Mouse (Mus musculus) cerebellum, postnatal 36 days (tissue): Measurements from ENCODE around the gene Akap5.
A peak's percentile ranks its signal among the peaks of the same experiment; 100 is the strongest.

Experiments used
- DNase-seq, 2 experiments: peaks; one replicate each; pipeline ENCODE4 v3.0.0; 2021 to 2022; ENCODE audit warnings: mixed read lengths in 2 of 2

Gene Akap5

GRCm38 (mm10) chr12:76311227-76311626 is 13.5 kb upstream of the Akap5 start:
- DNase-seq = no peak

GRCm38 (mm10) chr12:76311951-76312350 is 12.7 kb upstream of the Akap5 start:
- no peak for DNase-seq

DNA sequence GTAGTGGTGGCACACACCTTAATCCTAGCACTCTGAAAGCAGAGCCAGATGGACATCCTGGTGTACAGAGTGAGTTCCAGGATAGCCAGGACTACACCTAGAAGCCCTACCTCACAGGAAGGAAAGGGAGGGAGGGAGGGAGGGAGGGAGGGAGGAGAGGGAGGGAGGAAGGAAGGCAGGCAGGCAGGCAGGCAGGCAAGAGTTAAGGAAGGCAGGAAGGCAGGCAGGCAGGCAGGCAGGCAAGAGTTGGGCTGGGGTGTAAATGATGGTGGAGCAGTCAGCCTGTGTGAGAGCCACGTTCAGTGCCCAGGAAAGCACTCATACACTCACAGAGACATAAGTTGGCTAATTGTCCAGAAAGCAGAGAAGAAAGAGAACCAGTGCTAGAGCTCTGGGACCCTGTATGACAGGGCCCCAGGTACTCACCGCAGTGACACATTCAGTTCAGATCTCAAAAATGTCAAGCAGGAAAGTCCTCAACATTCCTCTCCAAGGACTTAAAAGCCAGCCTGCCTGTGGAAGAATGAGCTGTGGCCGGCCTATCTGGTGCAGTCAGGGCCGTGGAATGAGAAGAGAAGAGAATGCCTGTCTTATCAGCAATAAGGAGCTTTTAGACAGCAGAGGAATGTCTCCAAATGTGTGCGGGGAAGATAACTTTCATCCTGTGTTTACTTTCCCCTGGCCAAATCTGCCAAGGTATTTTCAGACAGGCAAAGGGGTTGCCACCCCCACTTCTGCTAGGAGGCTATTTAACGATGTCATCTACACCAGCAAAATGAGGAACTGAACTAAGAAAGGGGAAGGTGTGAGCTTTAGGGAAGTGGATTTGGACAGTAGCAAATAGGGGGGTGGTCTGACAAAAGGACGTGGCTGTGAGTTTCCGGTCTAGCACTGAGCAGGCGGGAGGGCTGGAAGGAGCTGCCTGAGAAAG is 6.1 kb upstream of the Akap5 start:
- DNase-seq = no peak

DNA sequence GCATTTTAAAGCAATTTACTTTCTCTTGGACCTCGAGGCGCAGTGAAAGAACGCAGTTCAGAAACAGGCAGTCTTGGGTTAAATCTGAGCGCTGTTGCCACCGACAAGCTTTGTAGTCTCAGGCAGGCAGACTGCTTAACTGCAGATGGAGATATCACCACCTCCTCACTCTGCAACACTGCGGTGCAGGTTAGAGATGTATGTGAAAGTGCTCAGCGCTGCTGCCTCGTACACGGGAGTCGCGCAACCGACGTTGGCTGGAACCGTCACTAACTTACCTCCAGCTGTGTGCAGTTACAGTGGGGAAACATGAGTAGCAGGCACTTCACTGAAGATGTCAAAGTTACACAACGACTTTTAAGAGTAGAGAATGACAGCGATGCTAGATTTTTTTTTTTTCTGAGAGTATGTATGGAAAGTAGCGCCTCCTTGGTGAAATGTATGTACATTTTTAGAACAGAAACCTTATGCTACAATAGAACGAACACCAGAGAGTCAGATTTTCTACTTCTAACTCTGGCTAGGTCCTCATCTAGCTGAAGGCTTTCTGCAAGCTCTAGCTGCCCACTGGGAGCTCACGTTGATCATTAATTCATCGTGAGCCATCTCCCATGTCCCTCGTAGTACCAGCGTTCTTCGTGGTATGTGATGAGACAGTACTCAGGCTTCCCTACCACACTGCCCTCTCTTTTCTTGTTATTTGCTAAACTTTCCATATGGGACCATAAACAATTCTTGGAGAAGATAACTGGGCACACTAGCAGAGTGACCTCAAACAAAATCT is 1.9 kb downstream of the Akap5 start:
- DNase-seq = no peak

DNA sequence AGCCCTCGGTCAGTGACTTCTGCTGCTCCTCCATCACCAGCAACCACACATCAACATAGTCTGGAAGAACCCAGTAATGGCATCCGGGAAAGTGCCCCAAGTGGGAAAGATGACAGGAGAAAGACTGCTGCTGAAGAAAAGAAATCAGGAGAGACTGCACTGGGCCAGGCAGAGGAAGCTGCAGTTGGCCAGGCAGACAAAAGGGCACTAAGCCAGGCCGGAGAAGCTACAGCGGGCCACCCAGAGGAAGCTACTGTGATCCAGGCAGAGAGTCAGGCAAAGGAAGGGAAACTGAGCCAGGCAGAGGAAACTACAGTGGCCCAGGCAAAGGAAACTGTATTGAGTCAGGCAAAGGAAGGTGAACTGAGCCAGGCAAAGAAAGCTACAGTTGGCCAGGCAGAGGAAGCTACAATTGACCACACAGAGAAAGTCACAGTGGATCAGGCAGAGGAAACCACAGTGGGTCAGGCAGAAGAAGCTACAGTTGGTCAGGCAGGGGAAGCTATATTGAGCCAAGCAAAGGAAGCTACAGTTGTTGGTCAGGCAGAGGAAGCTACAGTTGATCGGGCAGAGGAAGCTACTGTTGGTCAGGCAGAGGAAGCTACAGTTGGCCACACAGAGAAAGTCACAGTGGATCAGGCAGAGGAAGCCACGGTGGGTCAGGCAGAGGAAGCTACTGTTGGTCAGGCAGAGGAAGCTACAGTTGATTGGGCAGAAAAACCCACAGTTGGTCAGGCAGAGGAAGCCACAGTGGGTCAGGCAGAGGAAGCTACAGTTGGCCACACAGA is 4.1 kb downstream of the Akap5 start:
- DNase-seq = no peak

- DNase-seq = no peak
Measured at GRCm38 (mm10) chr12:76333688-76334087, 9.0 kb downstream of the Akap5 start.

DNA sequence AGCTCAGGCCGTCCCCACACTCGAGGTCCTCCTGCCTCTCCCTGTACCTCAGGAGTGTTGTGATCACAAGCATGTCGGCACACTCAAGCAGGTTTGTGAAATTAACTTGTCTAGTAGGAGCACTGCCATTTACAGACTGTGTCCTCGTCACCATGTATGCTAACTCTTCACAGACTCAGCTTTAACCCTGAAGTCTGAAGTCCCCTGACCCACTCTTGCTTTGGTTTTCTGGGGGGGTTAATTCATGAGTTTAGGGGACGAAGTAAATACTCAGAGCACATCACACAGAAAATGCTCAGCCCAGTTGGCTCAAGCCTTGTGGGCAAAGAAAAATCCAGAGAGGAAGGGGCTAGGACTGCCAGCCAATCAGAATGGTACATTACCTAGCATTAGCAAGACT is 10.9 kb downstream of the Akap5 start:
- no peak for DNase-seq

GRCm38 (mm10) chr12:76336111-76336965 is 11.6 kb downstream of the Akap5 start:
- DNase-seq = no peak

- peak; percentile 44 to 75 for DNase-seq
Measured at GRCm38 (mm10) chr12:76341080-76341479, 16.4 kb downstream of the Akap5 start.

- no peak for DNase-seq
Measured at GRCm38 (mm10) chr12:76345759-76346455, 21.2 kb downstream of the Akap5 start.

DNA sequence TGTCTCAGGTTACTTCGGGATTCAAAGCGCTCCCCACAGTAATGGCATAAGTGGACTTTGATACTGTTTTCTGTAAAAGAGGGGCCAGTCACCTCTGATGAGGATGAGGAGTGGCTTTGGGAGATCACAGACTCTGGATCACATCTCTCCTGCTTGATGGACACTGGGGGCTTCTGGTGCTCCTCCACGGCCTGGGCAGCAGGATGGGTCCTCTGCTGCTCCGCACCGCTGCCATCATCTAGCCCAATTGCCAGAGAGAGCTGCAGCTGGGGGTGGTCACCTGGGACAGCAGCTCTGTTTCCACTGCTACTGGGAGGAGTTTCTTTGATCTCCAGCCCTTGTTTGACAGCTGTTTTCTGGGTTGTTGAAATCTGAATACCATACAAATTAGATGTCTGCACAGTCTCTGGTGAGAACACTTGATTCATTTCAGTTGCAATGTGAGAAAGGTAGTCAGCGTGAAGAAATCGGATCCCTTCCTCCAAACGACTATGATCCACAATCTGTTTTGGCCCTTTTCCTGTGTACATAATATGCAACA is 25.1 kb downstream of the Akap5 start:
- no peak for DNase-seq

- DNase-seq = no peak
Measured at GRCm38 (mm10) chr12:76360868-76361267, 36.2 kb downstream of the Akap5 start.

DNA sequence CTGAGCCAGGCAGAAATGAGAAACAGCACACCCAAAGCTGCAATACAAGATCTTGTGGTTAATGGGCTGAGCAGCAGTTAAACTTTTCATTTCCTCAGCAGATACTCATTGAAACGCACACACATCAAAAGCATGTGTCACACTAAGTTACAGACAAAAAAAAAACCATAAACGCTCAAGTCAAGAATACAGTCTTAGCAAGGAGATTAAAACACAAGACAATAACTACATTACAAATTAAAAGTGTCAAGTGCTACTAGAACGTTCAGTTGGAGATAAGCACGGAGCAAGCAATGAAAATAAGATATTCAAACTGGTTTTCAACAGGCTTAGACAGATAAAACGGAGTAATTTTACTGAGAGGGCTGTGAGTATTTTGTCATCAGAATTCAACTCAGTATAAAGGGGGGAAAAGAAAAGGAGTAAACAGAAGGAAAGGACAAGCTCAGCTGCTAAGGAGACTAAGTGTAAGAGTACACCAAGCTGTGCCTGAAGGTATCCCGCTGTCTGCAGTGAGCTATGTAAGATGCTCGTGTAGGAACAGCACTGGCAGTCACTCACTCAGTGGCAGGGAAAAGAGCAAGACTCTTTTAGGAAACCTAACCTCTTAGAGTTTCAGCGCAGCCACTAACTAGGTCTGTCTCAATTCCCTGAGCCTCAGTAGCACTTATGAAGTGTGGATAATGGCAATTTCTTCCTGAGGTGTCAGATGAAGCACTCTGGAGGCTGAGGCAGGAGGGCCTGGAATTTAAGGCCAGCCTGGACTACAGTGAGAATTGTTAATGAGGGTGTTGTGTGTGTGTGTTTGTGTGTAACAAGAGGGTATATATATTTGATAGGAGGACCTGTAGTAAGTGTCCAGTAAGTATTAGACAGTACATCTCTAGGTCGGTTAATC is 37.0 kb downstream of the Akap5 start:
- no peak for DNase-seq

DNA sequence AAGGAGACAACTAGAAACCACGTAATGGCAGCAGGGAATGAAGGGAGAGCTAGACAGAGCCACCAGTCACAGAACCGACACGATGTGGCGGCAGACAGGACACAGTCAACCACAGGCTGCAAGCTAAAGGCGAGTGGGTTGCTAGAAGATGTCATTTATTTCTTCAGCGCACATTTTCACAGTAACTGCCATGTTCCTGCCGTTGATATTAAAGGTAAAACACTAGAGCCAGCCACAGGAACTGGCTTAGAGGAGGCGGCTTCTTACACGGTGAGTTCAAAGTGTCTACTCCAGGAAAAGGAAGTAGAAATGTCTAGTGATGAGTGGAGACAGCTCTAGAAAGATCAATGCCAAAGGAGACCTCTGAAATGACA is 37.6 kb downstream of the Akap5 start:
- DNase-seq = no peak

DNA sequence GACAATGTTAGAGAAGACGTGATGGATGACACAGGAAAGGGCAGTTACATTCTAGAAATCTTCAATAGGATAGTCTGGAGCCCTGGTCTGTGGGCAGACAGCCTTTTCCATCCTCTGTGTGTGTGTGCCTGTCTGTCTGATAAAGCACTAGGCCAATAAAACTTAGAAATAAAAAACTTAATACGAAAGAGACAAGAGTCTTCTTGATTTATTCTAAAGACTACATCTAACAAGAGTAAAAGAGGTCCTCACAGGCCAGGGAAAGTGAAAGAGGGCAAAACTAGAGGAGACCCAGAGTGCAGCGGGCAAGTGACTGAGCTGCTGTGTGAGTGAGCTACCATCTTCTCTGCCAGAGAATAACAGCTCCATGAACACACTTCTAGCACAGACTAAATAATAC is 41.6 kb downstream of the Akap5 start:
- no peak for DNase-seq

GRCm38 (mm10) chr12:76367096-76367995 is 42.7 kb downstream of the Akap5 start:
- peak; percentile 26 to 38 for DNase-seq

GRCm38 (mm10) chr12:76368201-76368789 is 43.6 kb downstream of the Akap5 start:
- DNase-seq = peak in 1 of 2 experiments; percentile 12

DNA sequence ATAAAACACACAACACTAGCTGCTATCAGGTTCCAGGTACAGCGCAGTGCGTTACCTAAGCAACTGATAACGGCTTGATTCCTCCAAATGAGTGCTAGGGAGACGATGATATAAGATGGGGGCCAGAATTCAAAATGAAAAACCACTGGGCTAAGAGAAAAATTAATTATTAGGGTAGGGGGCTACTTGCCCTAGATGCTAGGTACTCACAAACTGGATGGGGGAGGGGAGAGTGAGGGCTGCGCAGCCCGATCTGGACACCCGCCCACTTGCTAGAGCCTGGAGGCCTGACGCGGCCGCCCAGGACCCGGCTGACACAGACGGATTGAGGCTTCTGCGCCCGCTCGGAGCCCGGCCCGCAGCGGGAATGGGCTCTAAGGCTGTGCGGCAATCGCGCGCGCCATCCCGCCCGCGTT is 44.1 kb downstream of the Akap5 start:
- peak in 1 of 2 experiments; percentile 70 for DNase-seq
